Mouse (Mus musculus): ENCODE data around the gene Usp19.

Usp19 gene

GRCm38 (mm10) chr9:108494905-108495304 is 4.5 kb downstream of the Usp19 start:
- DNase-seq (ENCODE audit: low read depth), result no peak

- no peak for DNase-seq (ENCODE audit: low read depth)
These were observed 8.8 kb downstream of the Usp19 start for GRCm38 (mm10) chr9:108499231-108499630.

GRCm38 (mm10) chr9:108499943-108500342 is 9.5 kb downstream of the Usp19 start:
- no peak for DNase-seq (ENCODE audit: low read depth)

DNA sequence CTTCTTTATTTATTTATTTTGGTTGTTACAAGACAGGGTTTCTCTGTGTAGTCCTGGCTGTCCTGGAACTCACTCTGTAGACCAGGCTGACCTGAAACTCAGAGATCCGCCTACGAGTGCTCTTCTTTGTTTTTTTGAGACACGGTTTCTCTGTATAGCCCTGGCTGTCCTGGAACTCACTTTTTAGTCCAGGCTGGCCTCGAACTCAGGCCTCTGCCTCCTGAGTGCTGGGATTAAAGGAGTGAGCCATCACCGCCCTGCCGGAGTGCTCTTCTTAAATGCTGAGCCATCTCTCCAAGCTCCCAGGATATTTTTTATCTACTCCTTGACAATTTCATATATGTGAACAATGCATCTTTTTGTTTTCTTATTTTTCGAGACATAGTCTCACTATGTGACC is 16.5 kb downstream of the Usp19 start:
- no peak for DNase-seq (ENCODE audit: low read depth)

DNA sequence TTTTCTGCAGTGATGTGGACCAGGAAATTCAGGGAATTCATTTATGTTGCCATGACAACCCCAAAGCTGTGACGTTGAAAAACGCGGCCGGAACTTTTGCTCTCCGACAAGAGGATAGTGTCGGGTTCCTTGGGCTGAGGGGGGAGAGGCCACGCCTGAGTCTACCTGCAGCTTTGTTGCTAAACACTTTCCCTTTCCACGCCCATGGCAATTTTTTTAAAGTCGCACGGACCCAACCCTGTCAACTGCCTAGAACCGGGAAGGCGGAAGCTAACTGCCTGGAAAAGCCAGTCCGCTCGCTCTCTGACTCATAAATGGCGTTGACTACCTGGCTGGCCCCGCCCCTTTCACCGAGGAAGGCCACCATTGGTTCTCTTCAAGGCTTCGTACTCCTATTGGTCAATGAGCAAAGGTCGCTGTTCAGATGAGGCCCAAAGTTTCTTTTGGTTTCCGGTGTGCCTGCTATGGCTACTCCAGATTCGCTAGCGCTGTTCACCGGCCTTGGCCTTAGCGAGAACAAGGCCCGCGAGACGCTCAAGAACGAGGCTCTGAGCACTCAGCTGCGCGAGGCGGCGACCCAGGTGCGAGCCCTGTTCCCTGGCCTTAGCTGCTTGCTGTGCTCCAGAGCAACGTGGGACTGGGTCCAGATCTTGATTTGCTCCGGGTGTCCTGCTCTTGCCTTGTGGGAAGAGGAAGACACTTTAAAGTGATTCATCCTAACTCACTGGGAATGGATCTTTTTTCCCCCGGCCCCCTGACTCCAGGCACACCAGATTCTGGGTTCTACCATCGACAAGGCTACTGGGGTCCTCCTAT is 17.4 kb downstream of the Usp19 start, which contains the start of gene Qars:
Gene Qars (plus strand): TSS at position 88 of the 816 bp plus-strand sequence.
- DNase-seq (ENCODE audit: low read depth), result peak; percentile 95

GRCm38 (mm10) chr9:108508776-108509175 is 18.4 kb downstream of the Usp19 start:
- DNase-seq (ENCODE audit: low read depth), result no peak

DNA sequence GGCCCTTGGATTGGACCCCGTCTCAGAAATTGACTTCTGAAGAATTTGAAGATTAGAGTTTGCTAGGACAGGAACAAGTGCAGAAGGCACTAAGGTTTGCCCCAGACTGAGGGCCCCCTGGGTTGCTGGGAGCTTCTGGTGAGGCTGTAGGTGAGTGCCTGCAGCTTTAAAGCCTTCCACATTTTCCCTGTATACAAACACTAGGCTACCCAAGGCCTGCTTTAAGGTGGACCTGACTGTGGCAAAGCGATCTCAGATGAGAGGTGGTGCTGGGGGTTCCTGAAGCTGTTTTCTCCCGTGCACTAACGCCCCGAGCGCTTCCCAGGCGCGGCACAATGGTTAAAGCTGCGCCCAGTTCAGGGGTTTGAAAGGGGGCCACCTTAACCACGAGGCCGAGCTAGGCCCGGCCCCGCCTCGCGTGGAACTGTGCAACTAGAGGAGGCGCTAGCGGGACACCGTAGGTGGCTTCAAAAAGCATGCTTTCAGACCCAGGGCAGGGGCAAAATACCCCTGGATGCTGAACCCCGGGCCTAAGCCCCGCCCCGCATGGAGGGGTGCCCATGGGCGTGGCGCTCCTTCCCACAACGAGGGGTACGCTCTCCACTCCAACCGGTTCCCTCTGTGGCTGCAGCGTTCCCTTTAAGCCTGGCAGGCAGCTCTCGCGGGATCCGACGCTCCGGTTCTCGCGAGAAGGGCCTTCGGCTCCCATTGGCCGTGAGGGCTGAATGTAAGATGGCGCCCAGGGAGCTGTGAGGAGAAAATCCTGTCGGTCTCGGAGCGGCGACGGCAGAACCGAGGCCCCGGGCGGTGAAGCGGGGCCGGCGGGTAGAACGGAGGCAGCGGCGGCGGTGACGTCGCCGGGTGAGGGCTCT is 26.2 kb downstream of the Usp19 start, which contains the start of gene Qrich1:
Gene Qrich1 (plus strand): TSS at position 427 of the 872 bp plus-strand sequence.
- DNase-seq (ENCODE audit: low read depth), result peak; percentile 96

DNA sequence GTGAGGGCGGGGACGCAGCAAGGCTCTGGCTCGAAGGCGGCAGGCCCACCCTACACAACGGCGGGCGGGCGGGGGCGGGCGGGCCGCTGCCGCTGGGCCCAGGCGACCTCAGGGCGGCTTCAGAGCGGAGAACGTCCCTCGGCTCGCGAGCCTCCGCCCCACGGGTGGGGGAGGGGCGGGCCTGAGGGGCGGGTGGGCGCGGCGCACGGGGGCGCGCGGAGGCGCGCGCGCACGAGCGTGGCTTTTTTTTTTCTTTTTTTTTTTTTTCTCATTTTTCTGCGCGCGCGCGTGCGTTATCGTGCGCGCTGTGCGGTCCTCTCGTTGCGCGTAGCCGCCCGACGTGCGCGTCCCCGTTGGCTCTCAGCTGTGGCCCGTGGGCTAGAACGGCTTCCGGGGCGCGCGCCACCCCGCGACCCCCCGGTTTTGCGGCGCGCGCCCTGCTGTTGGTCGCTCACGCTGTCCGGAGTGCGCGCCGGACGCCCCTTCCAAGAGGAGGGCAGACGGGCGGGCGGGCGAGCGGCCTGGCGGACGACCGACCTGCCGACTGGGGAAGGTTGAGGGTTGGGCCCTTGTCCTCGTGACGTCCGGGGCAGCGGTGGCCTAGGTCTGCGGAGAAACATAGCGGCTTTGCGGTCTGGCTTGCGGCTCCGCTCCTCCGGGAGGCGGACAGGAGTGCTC is 27.0 kb downstream of the Usp19 start:
- peak; percentile 71 for DNase-seq (ENCODE audit: low read depth)

- DNase-seq (ENCODE audit: low read depth), result peak; percentile 59
These were observed 27.5 kb downstream of the Usp19 start for GRCm38 (mm10) chr9:108517931-108518332.

GRCm38 (mm10) chr9:108521604-108522003 is 31.2 kb downstream of the Usp19 start:
- DNase-seq (ENCODE audit: low read depth), result no peak

DNA sequence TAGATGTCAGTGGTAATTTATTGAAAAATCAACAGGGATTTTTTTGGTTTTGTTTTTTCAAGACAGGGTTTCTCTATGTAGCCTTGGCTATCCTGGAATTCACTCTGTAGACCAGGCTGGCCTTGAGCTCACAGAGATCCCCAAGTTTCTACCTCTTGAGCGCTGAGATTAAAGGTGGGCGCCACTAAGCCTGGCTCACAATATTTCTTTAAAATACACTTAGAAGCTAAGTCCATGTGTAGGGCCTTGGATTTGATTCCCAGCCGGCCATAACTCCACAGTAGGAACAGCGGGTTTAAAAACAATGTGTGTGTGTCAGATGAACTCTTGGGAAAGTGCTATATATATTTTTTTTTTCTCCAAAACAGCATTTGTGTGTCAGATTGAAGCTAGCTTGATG is 32.9 kb downstream of the Usp19 start:
- DNase-seq (ENCODE audit: low read depth), result no peak

DNA sequence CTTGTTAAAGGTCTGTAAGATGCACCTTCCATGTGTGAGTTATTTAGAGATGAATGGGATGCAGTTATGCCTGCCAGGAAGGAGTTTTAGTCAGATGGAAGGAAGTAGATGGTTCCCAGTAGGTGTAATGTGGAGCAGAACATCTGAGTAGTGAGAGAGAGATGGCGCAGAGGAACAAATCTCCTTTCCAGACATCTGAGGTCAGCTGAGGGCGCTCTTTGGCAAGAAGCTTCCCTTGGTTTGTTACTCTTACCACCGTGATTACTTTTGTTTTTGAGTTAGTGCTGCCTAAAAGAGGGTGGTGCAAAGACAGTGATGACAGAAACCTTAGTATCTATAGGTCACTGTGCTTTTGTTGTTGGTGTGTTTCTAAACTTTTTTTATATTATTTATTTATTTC is 35.0 kb downstream of the Usp19 start:
- no peak for DNase-seq (ENCODE audit: low read depth)

DNA sequence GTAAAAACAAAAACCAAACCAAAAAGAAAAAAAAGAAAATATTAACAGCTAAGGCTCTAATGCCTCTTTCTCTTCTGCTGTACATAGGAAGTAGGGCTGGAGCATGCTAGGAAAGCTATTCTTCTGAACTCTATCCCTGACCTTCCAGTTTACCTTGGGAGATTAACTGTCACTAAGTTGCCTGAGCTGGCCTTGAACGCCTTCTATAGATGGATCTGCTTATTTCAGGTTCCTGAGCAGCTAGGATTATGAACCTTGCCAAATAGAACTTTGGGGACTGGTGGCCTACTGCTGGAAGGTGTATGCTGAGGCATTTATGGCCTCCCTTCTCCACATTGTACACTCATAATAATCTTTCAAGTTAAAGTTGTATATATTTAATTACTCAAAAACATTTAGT is 40.6 kb downstream of the Usp19 start:
- no peak for DNase-seq (ENCODE audit: low read depth)

- no peak for DNase-seq (ENCODE audit: low read depth)
These were observed 41.1 kb downstream of the Usp19 start for GRCm38 (mm10) chr9:108531496-108531895.

DNA sequence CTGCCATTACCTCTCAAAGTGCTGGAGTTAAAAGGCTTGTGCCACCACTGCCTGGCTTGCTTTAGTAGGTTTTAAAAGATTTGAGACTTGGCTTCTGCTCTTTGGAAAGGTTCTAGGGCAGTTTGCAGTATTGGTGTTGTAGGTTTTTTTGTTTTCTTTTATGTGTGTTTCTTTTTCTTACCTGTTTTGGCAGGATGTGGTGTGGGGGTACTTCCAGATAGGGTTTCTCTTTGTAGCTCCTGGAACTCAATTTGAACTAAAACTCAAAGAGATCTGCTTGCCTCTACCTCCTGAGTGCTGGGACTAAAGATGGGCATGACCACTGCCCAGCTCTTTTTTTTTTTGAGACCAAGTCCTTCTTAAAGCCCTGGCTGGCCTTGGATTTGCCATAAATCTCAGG is 50.4 kb downstream of the Usp19 start:
- no peak for DNase-seq (ENCODE audit: low read depth)

DNA sequence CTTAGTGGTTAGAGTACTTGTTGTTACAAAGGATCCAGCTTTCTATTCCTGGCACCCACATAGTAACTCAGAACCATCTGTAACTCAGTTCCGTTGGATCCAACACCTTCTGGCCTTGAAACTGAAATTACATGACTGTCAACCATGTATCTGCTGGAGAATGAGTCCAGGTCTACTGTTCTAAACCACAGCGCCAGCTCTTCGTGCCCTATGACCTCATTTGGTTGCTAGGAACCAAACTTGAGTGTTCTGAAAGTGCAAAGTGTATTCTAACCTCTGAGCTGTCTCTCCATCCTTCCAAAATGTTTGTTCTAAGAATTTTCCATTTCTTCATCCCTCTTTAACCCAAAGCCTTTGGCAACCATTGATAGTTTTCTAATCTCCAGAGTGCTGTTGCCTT is 55.6 kb downstream of the Usp19 start:
- DNase-seq (ENCODE audit: low read depth), result no peak

GRCm38 (mm10) chr9:108546875-108547274 is 56.5 kb downstream of the Usp19 start:
- no peak for DNase-seq (ENCODE audit: low read depth)

Measured in c-Kit-positive CD71-positive TER-119-negative erythroid progenitor cells, embryonic 14.5 days (primary cell).